Mouse (Mus musculus): ENCODE data around the gene Foxi3.

The Foxi3 gene

GRCm38 (mm10) chr6:70996123-70996723, 39.9 kb downstream of the Foxi3 start:
- no peak for DNase-seq (ENCODE audit: low read depth, low spot score)

DNA sequence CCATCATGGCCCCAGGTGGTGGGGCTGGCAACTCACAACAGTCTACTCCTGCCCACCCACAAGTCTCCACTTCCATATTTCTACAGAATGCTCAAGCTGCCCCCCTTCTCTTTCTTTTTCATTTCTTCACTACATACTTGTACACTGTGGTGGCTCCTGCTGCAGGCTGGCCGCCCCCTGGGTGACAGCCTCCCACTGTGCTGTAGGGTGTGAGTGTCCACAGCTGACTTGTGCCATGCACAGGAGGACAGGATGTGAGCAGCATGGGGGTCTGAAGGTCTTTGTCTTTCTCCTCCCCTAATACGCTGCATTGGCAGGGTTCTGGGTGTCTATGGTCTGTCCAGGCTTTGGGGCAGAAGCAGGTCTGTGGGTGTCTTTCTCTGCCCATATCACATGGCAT, 46.3 kb downstream of the Foxi3 start:
- DNase-seq (ENCODE audit: low read depth, low spot score) = no peak

DNA sequence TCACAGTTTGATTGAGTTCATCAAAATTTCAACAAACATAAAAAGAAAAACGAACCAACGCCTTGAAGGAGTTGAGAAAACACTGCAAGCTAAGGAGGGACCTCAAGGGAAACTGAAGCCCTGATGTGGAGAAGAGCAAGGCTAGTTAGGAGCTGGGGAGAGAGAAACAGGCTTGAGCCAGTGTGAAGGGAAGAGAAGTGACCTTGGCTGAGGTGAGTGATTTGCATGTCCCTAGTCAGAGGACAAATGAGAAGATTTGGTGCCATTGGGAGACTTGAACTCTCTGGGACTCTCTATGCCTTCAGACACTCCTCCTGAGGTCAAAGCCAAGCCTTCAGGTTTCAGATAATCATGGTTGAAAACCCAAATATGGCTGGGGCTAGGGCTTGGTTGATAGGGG, 47.8 kb downstream of the Foxi3 start:
- DNase-seq (ENCODE audit: low read depth, low spot score) = no peak

All from brain, adult 2 months (tissue).